Mouse (Mus musculus): ENCODE results near the gene Pts.

The Pts gene

DNA sequence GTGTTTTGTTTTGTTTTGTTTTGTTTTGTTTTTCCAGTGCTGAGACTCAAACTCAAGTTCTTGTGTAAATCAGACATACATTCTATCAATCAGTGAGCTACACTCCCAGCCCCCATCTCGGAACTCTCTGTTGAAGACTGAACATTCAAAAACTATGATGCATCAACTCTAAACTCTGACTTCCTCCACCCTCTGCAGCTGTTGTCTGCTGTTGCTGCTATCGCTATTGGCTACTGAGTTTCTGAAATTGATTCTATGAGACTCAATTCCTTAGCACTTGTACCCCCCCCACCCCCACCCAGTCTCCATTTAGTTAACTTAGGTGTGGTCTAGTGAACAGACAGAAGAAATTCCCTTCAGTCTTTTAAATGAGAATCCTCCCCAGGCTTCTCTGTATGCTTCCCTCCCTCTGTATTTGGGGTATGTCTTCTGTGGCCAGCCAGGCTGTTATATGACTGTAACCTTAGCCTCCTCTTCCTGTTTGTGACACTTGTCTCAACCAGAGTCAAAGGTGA is 36.9 kb downstream of the Pts start:
- no peak for DNase-seq (ENCODE audit: low read depth, low spot score)

DNA sequence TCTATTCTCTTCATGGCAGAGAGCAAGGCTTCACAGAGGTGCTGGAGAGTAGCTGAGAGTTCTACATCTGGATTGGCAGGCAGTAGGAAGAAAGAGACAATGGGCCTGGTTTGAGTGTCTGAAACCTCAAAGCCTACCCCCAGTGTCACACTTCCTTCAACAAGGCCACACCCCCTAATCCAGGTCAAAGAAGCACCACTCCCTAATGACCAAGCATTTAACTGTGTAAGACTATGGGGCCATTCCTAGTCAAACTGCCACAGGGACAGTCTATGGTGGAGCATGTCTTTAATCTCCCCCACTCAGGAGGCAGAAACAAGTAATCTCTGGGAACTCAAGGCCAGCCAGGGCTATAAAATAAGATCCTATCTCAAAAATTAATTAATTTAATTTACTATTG is 37.7 kb downstream of the Pts start:
- no peak for DNase-seq (ENCODE audit: low read depth, low spot score)

- DNase-seq (ENCODE audit: low read depth, low spot score), result no peak
These were observed 43.0 kb downstream of the Pts start for GRCm38 (mm10) chr9:50485521-50485920.

GRCm38 (mm10) chr9:50482743-50483142 is 45.8 kb downstream of the Pts start:
- no peak for DNase-seq (ENCODE audit: low read depth, low spot score)

- DNase-seq (ENCODE audit: low read depth, low spot score), result no peak
These were observed 49.0 kb downstream of the Pts start for GRCm38 (mm10) chr9:50479476-50479875.

GRCm38 (mm10) chr9:50478826-50479225 is 49.7 kb downstream of the Pts start:
- DNase-seq (ENCODE audit: low read depth, low spot score), result no peak

DNA sequence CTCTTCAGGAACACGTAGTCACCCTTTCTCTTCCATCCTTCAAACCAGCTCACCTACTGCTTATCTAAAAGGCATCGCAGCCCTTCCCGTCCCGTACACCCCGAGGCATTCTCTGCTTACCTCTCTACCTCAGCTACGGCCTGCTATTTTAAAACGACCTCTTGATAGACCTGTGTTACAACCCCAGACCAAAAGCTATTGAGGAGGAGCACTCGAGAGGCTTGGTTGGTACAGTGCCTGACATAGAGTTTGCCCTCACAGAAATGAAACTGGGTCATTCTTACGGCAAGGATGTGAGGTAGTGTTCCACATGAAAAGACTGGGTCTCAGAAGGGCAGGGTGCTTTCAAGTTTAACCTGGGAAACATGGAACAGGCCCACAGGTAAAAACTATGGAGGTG is 51.3 kb downstream of the Pts start:
- DNase-seq (ENCODE audit: low read depth, low spot score), result no peak

DNA sequence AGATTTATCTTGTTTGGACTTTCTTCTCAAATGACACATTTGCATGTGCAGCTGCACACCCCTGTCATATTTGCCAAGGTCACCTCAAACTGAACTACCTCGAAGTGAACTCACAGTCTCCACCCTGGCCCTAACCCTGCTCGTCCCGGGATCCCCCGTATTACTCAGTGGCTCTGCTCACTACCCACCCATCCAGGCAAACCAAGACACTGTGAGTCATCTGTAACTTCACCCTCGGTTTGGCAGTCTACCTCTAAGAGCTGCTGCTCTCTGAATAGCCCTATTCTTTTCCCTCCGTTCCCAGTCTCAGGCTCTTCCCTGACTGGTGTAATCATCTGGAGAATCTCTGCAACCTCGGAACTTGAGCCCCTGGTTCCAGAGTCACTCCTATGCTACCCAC is 51.9 kb downstream of the Pts start:
- DNase-seq (ENCODE audit: low read depth, low spot score), result no peak

- DNase-seq (ENCODE audit: low read depth, low spot score), result no peak
These were observed 52.8 kb downstream of the Pts start for GRCm38 (mm10) chr9:50475745-50476144.

- no peak for DNase-seq (ENCODE audit: low read depth, low spot score)
These were observed 53.2 kb downstream of the Pts start for GRCm38 (mm10) chr9:50475318-50475717.
